Mouse (Mus musculus) common myeloid progenitor, adult 5-6 weeks (primary cell): ENCODE measurements around the gene Csnk1g2. TPM values are rescaled to one million over a fixed set of nuclear protein-coding genes. Genes with fewer than 3 reads are reported as not detected.
"Not testable (repeated sequence)": the region's sequence is repeated elsewhere in the genome, so short reads cannot be mapped to it uniquely, and the experiment has no call there.

Source experiments
- ATAC-seq: replicated peaks from 2 replicates; pipeline ENCODE4 v1.8.0; 2016; ENCODE audit warnings: low read depth, mild to moderate bottlenecking, moderate TSS enrichment, inconsistent platforms; ENCODE audit not compliant: poor library complexity, severe bottlenecking
- total RNA-seq: library from RNA; stranded (forward); fragments of 200-1000, 187-1606 nt; gene quantifications from 2 replicates; pipeline ENCODE4 v1.2.3, GENCODE M21; 2017

Csnk1g2 gene
- total RNA-seq, 1 experiment from 2014 or later: 167 TPM

- ATAC-seq: no peak
Measured at GRCm38 (mm10) chr10:80621690-80621939, 1.0 kb upstream of the Csnk1g2 start.

DNA sequence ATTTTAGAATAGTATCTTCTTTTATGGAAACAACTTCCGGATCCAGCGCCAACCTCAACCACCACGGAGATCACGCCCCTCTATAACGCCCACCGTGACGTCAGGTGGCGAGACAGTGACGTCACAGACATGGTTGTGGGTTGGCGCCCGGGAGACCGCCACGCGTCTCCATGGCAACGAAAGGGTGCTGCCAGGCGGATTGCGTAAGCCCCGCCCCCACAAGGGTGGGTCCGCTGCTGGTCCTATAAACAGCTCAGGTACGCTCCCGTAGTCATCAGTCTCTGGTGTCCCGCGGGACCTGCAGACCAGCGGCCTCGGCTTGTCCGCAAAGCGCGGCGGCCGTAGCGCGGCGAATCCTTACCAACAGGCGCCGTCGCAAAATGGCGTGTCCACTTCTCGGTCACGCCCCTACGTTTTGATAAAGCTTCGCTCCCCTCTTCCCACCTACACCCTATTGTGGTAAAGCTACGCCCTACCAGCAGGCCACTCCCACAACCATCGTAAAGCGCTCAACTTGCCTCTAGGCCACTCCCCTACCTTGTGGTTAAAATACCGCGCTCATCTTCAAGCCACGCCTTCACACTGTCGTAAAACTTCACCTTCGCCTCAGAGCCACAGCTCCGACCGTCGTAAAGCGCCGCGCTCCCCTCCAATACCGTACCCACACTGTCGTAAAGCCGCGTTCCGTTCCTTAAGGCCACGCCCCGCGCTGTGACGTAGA is 538 bp upstream of the Csnk1g2 start:
- ATAC-seq: peak; percentile 84

DNA sequence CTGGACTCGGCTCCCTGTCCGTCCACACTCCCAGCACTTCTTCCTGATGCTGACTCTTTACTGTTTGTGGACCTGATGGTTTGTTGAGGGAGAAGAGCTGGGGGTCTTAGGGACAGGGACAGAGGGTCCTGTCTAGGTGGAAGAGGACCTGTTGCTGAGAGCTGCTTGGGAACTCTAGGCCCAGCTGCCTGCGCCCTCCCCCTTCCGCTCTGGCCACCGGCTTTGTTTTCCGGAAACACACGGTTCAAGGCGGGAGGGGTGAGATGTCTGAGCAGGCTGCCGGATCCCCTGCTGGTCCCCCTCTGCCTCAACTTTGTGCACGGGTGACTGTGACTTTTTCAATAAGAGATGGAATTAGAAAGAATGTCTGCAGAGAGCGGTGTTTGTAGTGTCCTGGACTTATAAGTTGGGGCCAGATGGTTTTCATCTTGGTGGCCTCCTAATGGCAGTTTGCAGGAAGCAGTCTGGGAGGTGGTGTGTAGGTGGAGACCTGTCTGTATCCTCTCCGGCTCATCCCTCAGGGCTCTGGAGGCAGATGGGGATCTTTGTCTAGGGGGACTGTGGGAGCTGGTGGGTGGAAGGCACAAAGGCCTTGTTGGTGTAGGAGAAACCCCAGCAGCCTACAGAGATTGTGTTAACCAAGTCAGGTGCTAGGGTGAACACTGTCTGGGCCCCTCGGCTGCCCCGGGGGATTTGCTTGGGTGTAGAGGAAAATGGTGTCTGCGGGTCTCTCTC is 986 bp downstream of the Csnk1g2 start:
- peak; percentile 30 for ATAC-seq

DNA sequence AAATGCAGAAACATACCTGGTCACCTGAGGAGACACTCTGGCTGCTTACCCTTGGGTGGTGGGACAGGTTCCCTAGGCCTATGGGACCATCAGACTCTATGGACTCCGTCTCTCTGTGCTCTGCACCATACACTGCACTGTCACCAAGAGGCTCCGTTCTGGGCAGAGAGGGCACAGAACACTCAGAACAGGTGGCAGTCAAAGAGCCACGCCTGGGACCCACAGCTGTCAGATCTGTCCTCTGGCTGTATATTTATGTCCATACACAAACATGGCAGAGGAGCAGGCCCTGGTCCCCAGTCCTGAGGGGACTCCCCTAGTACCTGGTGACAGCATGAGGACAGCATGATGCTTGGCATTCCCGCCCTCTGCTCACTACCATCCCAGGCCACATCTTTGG is 3.1 kb downstream of the Csnk1g2 start:
- ATAC-seq: no peak

DNA sequence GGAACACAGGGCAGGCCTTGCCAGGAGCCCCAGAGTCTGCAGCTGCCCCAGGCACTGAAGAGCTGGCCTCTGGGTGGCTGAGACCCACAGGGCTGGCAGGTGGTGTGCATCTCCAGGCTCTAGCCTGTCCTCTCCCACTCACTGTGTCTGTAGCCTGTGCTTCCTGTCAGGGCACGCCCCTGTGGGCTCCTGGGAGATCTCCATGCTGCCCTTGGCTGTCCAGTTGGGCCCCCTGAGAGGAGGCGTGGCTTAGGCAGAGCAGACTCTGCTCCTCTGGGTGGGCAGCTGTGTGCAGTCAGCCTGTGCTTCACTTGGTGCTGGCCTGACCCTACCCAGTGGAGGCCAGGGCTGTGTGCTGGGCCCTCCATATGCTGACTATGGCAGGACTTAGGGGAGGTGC is 5.0 kb downstream of the Csnk1g2 start:
- ATAC-seq: no peak

DNA sequence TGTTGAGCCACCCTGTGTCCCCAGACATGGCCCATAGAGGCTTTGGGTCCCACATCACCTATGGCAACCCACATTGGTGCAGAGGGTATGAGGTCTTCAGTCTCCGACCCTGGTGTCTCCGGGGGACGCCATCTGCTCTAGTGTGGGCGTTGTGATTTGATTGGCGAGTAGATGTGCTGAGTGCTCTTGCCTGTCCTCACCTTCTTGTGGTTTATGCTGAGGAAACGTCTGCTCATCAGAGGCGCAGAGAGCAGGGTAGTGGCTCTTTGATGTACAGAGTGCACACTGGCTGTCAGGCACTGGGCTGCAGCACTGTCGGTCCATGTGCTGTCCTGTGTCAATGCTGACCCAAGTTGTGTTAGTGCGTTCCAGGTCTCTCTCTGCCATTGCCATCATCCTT is 6.3 kb downstream of the Csnk1g2 start:
- no peak for ATAC-seq

DNA sequence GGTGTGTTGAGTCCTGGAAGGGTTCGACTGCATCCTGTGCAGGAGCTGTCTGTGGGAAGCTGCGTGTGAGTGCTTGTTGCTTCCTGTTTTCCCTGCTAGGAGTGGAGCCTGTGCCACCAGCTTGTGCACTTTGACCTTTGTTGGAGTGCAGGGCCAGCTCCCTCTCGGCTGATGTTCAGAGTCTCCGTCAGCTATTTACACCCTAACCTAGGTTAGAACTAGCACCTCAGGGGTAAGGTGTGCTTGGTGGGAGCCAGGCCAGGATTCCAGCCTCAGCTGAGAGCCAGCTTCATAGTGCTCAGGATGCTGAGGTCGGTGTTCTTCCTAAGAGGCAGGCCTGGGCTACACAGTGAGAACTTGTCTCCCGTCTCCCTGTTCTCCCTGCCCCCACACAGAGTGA is 12.7 kb downstream of the Csnk1g2 start:
- ATAC-seq: no peak

- no peak for ATAC-seq
Measured at GRCm38 (mm10) chr10:80646936-80647335, 24.3 kb downstream of the Csnk1g2 start.

GRCm38 (mm10) chr10:80649910-80650309 is 27.3 kb downstream of the Csnk1g2 start:
- not testable (repeated sequence) for ATAC-seq

GRCm38 (mm10) chr10:80650392-80650791 is 27.8 kb downstream of the Csnk1g2 start:
- ATAC-seq: no peak

- ATAC-seq: no peak
Measured at GRCm38 (mm10) chr10:80653156-80653720, 30.6 kb downstream of the Csnk1g2 start.

GRCm38 (mm10) chr10:80654866-80655265 is 32.2 kb downstream of the Csnk1g2 start:
- ATAC-seq: no peak

GRCm38 (mm10) chr10:80655406-80656129 is 32.9 kb downstream of the Csnk1g2 start:
- ATAC-seq: no peak

DNA sequence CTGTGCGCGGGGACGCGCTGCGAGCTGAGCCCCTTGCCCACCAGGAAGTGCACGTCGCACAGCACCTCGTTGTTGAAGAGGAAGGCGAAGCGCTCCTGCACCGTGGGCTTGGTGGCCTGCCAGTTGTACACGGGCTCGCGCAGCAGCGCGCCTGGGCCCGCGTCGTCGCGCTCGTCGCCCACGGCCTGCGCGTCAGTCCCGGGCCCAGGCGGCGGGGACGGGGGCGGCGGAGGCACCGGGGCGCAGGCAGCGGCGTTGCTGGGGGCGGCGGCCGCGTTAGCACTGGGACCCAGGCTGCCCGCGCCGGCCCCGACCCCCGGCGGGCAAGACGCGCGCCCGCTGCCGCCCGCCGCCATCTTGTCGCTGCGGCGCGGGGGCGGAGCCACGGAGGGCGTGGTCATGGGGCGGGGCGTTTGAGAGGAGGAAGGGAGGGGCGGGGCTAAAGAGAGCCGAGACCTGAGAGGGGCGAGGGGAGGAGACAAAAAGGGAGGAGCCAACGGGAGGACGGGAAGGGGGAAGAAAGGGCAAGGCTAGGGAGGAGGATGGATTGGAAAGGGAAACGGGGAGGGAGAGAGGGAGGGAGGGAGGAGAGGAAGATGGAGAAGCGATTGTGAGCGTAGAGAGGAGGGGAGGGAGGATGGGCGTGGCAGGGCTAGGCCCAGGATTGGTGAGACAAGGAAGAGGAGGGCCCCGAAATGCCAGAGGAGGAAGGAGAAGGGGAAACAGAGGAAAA is 33.7 kb downstream of the Csnk1g2 start:
- peak; percentile 77 for ATAC-seq

DNA sequence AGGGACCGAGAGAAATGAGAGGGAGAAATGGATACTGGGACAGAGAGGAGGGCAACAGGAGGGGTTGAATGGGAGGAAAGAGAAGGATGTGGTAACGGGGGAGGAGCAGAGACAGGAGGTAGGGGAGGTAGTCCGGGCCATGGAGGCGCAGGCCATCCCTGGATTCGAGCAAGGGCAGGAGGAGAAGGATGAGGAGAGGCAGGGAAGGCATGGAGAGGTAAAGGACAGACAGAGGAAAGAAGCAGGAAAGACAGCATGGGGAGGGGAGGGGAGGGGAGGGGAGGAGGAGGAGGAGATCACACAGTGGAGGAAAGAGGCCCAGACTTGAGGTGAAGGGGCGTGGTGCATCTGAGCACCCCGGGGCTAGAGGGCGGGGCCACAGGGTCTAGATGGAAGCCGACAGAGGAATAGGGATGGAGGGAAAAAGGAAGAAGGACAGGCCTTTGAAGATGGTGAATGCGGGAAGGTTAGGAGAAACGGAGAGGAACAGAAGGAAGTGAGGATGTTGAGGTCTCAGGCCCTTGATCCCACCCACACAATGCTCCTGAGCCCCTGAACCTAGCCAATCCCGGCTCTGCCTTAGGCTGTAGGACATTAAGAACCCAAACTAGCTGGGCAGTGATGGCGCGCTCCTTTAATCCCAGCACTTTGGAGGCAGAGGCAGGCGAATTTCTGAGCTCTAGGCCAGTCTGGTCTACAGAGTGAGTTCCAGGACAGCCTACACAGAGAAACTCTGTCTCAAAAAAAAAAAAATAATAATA is 34.4 kb downstream of the Csnk1g2 start, which contains the start of gene Btbd2:
Gene Btbd2 (minus strand): TSS at position 209 of the 761 bp plus-strand sequence.
- ATAC-seq: no peak

- ATAC-seq: no peak
Measured at GRCm38 (mm10) chr10:80658194-80658840, 35.7 kb downstream of the Csnk1g2 start.

DNA sequence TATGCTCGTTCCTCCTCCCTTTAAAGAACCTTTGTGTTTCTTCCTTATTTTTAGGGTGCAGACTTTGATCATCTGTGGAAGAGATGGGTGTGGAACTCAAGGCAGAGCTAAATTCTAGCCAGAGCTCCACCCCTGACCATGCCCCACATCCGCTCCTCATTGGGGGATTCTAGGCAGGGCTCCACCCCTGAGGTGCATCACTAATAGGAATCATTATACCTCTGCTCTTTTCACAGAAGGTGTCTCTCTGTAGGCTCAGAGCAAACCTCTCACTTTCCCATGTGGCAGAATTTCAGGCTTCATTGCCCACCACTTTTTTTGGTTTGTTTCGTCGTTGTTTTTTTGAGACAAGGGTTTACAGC is 36.2 kb downstream of the Csnk1g2 start:
- peak; percentile 60 for ATAC-seq

DNA sequence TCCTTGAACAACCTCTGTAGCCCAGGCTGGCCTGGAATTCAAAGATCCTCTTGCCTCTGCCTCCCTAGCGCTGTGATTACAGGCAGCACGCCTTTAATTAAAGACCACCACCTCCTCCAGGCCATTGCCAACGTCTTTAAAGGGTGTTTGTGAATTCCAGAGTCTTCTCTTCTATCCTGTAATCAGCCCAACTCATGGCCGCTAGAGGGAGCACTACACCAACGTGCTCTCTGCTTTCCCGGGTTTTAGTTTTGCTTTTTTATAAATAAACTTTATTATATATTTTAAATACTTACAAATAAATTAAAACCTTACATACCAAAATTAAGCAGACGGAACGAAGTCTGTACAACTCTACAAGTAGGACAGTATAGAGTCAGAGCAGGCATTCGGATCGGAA is 36.6 kb downstream of the Csnk1g2 start:
- ATAC-seq: 0 out of 2 replicates have a peak, but pooled peaks have one; percentile 27

DNA sequence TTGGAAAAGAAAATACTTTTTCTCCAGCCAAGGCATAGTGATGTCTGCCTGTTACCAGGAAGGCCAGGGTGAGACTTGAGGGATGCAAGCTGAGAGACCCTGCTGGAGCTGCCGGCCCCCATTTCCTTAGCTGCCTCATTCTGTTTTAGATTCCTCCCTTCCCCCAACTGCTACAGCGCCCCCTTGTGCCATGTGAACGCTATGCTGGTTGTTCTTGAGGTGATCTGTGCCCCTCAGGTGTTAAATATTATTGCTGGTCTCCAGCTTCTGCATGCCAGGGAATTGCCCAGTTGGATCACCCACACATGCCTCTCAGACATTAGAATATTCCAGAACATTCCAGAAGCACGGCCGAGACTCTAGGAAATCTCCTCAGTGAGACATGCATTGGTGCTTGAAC is 38.5 kb downstream of the Csnk1g2 start:
- no peak for ATAC-seq
